Mouse (Mus musculus) bone marrow macrophage, adult 2 months (primary cell): ENCODE data around the gene Sema4b.

Source experiments
- CTCF ChIP-seq: IDR thresholded peaks from 2 replicates; pipeline ENCODE4 v1.5.1; 2012; ENCODE audit warnings: low read depth, mild to moderate bottlenecking, low read length, moderate library complexity
- POLR2A ChIP-seq: IDR thresholded peaks from 2 replicates; pipeline ENCODE4 v1.6.1; 2012; ENCODE audit warnings: mild to moderate bottlenecking, low read depth, low read length, borderline replicate concordance

DNA sequence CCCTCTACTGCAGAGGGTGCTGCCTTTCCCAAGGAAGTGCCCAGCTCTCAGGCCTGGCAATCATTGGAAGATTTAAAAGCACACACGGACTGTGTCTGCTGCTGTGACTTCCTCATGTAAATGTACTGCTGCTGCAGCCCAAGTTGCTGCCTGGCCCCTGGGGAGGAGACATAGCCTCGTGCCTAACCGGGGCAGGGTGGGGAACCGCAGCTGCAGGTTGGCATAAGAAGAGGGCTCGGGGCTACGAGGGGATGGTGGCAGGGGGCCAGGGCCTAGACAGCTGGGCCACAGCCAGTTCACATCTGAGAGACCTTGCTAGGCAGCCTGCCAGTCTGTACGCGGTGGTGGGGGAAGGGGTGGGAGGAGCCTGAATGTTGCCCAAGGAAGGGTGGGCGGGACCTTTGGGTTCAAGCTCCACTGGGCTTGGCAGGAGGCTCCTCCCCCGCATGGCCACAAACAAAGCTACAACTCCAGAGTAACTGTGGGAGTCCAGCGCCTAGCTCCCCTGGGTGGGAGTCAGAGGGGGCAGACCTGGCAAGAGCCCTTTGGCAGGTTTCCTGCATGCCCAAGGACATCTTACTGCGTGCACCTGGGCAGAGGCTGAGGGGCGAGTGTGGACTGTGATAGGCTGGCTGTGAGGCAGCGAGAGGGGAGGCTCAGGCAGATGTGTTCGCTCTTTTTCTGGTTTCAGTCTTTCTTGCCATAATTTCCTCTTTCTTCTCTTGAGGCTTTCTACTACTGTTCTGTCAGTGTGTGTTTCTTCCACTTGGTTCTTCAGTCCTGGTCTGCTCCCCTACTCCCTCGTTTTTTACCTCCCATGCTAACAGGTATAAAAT lies 5.8 kb downstream of the Sema4b start:
- TF ChIP-seq CTCF (no peak), POLR2A (peak; percentile 14; the same call in 1 of the 2 replicates)
